Mouse (Mus musculus) brain, embryonic 14.5 days (tissue): ENCODE data around the gene Cfap58.

Experiments used
- CTCF ChIP-seq: fragments of 200-500 bp; IDR thresholded peaks from 2 replicates; pipeline ENCODE4 v1.5.1; 2012; ENCODE audit warnings: inconsistent platforms, mild to moderate bottlenecking, moderate library complexity, borderline replicate concordance; ENCODE audit not compliant: insufficient read depth, insufficient read length; ENCODE audit errors: extremely low read depth
- POLR2A ChIP-seq: fragments of 200-500 bp; IDR thresholded peaks from 2 replicates; pipeline ENCODE4 v1.6.1; 2012; ENCODE audit warnings: mild to moderate bottlenecking, inconsistent platforms, borderline replicate concordance; ENCODE audit not compliant: poor library complexity, insufficient read depth, insufficient read length, severe bottlenecking; ENCODE audit errors: extremely low read depth

DNA sequence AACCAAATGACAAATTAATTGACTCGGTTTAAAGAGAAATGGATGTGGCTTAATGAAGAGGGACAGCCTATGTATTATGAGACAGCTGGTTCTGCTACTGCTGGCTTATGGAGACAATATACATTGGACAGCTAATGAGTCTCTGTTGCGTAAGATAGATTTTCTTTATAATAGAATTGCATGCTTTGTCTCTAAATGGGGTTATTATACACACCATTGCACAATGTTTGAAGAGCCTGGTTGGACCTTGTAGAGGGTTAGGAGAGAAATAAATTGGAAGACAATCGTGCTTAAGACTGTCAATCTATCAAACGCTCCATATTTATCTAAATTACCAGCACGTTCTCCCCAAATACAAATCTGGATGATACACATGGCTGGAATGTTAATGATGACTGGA, 85.3 kb downstream of the Cfap58 start:
- no peak for TF ChIP-seq CTCF
- TF ChIP-seq POLR2A: no peak
